Mouse (Mus musculus) fibroblast of lung, adult 2 months (primary cell): ENCODE measurements around the gene Brd1.
"Not testable (repeated sequence)": the region's sequence is repeated elsewhere in the genome, so short reads cannot be mapped to it uniquely, and the experiment has no call there.

Experiments
- DNase-seq: peaks from one replicate; pipeline ENCODE4 v3.0.0-alpha.2; 2011; ENCODE audit warnings: low read depth

Brd1 gene

GRCm38 (mm10) chr15:88733834-88734571, at the start of gene Brd1:
TSS of gene Brd1 (minus strand) at chr15:88734233.
- no peak for DNase-seq

GRCm38 (mm10) chr15:88774630-88775029, 40.6 kb upstream of the Brd1 start:
- DNase-seq: not testable (repeated sequence)

GRCm38 (mm10) chr15:88768537-88768936, 34.5 kb upstream of the Brd1 start:
- peak; percentile 2 for DNase-seq

- DNase-seq: not testable (repeated sequence)
Measured at GRCm38 (mm10) chr15:88766139-88766538, 32.1 kb upstream of the Brd1 start.

GRCm38 (mm10) chr15:88761551-88761950, 27.5 kb upstream of the Brd1 start:
- no peak for DNase-seq

- DNase-seq: no peak
Measured at GRCm38 (mm10) chr15:88758061-88758460, 24.0 kb upstream of the Brd1 start.

- no peak for DNase-seq
Measured at GRCm38 (mm10) chr15:88755761-88756160, 21.7 kb upstream of the Brd1 start.

- DNase-seq: no peak
Measured at GRCm38 (mm10) chr15:88754896-88755295, 20.9 kb upstream of the Brd1 start.

- DNase-seq: no peak
Measured at GRCm38 (mm10) chr15:88752403-88752733, 18.3 kb upstream of the Brd1 start.

GRCm38 (mm10) chr15:88751564-88752402, 17.8 kb upstream of the Brd1 start, which contains the start of gene Zbed4:
TSS of gene Zbed4 (plus strand) at chr15:88751660.
- no peak for DNase-seq

- peak; percentile 99 for DNase-seq
Measured at GRCm38 (mm10) chr15:88750677-88751563, 16.9 kb upstream of the Brd1 start.

GRCm38 (mm10) chr15:88750032-88750431, 16.0 kb upstream of the Brd1 start:
- DNase-seq: no peak

GRCm38 (mm10) chr15:88749617-88750016, 15.6 kb upstream of the Brd1 start:
- DNase-seq: not testable (repeated sequence)

- no peak for DNase-seq
Measured at GRCm38 (mm10) chr15:88745926-88746325, 11.9 kb upstream of the Brd1 start.

GRCm38 (mm10) chr15:88745347-88745746, 11.3 kb upstream of the Brd1 start:
- no peak for DNase-seq

GRCm38 (mm10) chr15:88743371-88743770, 9.3 kb upstream of the Brd1 start:
- DNase-seq: not testable (repeated sequence)

GRCm38 (mm10) chr15:88741366-88741765, 7.3 kb upstream of the Brd1 start:
- DNase-seq: no peak

GRCm38 (mm10) chr15:88738466-88738865, 4.4 kb upstream of the Brd1 start:
- DNase-seq: no peak

- DNase-seq: no peak
Measured at GRCm38 (mm10) chr15:88736166-88736565, 2.1 kb upstream of the Brd1 start.

GRCm38 (mm10) chr15:88733041-88733751, 837 bp downstream of the Brd1 start:
- no peak for DNase-seq

GRCm38 (mm10) chr15:88732405-88733020, 1.5 kb downstream of the Brd1 start:
- DNase-seq: no peak
